Mouse (Mus musculus) kidney, adult 2 months (tissue): Measurements from ENCODE around the gene Pnpla8. TPM values are rescaled to one million over a fixed set of nuclear protein-coding genes. Genes with fewer than 3 reads are reported as not detected.

Experiments used
- DNase-seq: peaks from one replicate; pipeline ENCODE4 v3.0.0; 2021
- H3K27ac ChIP-seq: fragments of 200-500 bp; 2 replicates; pipeline ENCODE4 v1.5.1; 2012; ENCODE audit warnings: low read depth, low read length, control low read depth, inconsistent platforms; ENCODE audit not compliant: insufficient read depth
- H3K27me3 ChIP-seq: fragments of 200-500 bp; replicated peaks from 2 replicates; pipeline ENCODE4 v1.6.1; 2012; ENCODE audit warnings: mild to moderate bottlenecking, moderate library complexity, low read length, inconsistent platforms; ENCODE audit not compliant: control insufficient read depth, insufficient read depth
- H3K36me3 ChIP-seq: fragments of 200-500 bp; 2 replicates; pipeline ENCODE4 v1.6.1; 2012; ENCODE audit warnings: mild to moderate bottlenecking, moderate library complexity, low read length, inconsistent platforms; ENCODE audit not compliant: control insufficient read depth, insufficient read depth
- H3K4me1 ChIP-seq: fragments of 200-500 bp; 2 replicates; pipeline ENCODE4 v1.6.1; 2011; ENCODE audit warnings: low read length; ENCODE audit not compliant: control insufficient read depth, insufficient read depth
- H3K4me3 ChIP-seq: fragments of 200-500 bp; 2 replicates; pipeline ENCODE4 v1.5.1; 2011; ENCODE audit warnings: mild to moderate bottlenecking, low read depth, low read length, control low read depth; ENCODE audit not compliant: insufficient read depth
- CTCF ChIP-seq: fragments of 200-500 bp; conservative IDR thresholded peaks from 2 replicates; pipeline ENCODE4 v1.5.1; 2011; ENCODE audit warnings: low read depth, mild to moderate bottlenecking, control low read depth, low read length, moderate library complexity, mixed read lengths; ENCODE audit not compliant: insufficient read depth, insufficient read length
- POLR2A ChIP-seq: fragments of 200-500 bp; IDR thresholded peaks from one replicate; pipeline ENCODE4 v1.6.1; 2011; ENCODE audit warnings: low read depth, low read length, control low read depth
- WGBS: fragments of 180-500 bp; shearing (Covaris S2); methylation state at CpG from one replicate; pipeline ENCODE4 v1.1.7; 2018; 5-methylcytosine and 5-hydroxymethylcytosine counted together
- polyA plus RNA-seq: library from polyadenylated mRNA; depleted of rRNA; stranded (reverse); fragments of >200 nt; gene quantifications from 2 replicates; pipeline ENCODE4 v1.2.3, GENCODE M21; 2012

Pnpla8 gene
- polyA plus RNA-seq, 1 experiment = 29.3 TPM

DNA sequence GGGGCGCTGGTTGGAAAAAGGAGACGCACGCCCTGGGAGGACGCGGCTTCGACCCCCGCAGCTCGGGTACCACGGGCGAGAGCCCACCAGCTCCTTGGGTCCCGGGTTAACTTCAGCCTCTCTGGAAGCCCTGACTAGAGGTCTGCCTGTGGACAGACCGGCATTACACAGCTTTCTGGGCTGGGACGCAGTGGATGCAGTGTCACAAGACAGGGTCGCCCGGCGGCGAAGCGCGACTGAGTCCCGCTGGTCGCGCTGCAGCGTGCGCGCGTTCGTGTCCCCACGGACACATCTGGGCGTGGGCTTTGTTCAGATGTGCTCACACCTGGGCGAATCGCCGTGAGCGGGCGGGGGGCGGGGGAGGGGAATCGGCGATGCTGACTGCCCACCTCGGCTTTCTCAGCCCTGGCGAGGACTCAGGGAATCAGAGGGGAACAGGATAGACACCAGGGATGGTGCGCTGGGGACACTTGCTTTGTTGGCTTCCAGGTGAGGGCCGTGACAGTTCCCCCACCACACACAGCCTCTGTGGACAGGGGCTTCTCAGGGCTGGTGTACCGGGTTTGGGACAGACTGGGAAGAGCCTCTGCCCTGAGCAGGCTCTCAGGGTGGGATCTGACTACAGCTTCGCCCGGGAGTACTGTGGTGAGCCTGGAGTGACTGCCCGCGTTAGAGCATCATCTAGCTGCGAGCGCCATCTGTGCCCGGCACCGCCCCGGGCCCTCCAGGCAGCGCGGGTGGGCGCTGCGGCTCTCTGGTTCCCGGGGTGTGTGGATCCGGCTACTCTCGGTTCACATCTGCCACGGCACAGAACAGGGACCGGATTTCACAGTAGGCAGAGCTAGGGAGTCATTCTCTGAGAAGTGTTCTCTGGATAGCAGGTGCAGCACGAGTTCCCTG, 108.4 kb downstream of the Pnpla8 start:
- Histone ChIP-seq H3K27me3 (no peaks in the 10 kb centered on the region), H3K36me3 (no peaks in the 10 kb centered on the region), H3K4me1 (0 out of 2 replicates have a peak, but pooled peaks cover 4% of the 10 kb centered on the region), H3K4me3 (peak overlapping the region; percentile 89), H3K27ac (no peak overlapping the region)
- TF ChIP-seq POLR2A = no peak
- no peak for TF ChIP-seq CTCF
- DNase-seq = no peak
- WGBS = 1% methylated on average over 61 of the region's 61 CpGs

DNA sequence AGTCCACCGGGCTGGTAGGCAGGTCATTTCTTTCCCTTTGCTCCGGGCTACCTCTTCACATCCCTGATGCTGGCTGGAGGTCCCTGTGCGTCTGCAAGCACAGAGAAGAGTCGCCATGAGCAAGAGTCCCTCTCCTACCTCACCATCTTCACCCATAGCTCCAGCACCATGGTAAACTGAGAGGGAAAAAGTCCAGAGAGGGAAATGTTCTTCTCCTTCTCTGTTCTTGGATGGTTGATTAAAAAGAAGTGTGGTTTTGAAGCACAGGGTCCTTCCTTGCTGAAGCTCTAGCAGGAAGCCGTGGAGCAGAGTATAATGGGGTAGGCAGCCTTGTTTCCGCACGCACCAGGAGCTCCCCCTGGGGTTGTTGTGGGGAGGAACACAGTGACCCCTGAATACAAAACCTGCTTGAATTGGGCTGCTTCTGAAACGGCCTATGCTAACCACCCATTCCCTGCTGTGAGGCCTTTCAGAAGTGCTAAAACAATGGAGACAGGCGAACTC, 109.1 kb downstream of the Pnpla8 start:
- Histone ChIP-seq H3K4me1 (0 out of 2 replicates have a peak, but pooled peaks cover 4% of the 10 kb centered on the region), H3K36me3 (no peaks in the 10 kb centered on the region), H3K4me3 (peak overlapping the region; percentile 89; the same call in 1 of the 2 replicates), H3K27me3 (no peaks in the 10 kb centered on the region), H3K27ac (no peak overlapping the region)
- TF ChIP-seq POLR2A = no peak
- TF ChIP-seq CTCF = no peak
- DNase-seq = no peak
- 17% methylated on average over 9 of the region's 9 CpGs for whole genome bisulfite sequencing

DNA sequence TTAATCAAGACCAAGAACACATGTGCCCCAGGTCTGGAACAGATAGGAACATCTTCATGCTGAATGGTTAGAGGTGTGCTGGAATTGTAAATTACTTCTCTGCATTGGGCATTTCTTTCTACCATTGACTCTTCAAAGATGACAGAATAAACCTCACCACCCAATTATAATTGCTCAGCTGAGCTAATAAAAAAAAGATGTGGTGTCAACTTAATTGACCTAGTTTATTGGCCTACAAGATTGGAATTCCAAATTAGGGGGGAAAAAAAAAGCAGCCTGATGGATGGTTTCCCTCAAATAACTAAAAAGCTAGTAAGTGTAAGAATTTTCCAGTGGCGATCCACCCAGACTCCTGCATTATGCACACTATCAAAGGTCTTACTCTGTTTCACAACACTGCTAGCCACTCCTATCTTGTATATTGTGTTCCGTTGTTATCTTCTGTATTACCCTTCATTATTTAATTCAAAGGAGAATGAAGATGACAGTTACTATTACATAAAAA, 116.0 kb downstream of the Pnpla8 start:
- no peak overlapping the region for H3K27ac ChIP-seq
- H3K4me3 ChIP-seq = no peak overlapping the region
- H3K4me1 ChIP-seq = no peaks in the 10 kb centered on the region
- 91% methylated on average over 2 of the region's 2 CpGs for WGBS
- no peak for TF ChIP-seq POLR2A
- no peak for TF ChIP-seq CTCF
- no peaks in the 10 kb centered on the region for H3K27me3 ChIP-seq
- DNase-seq = no peak
- H3K36me3 ChIP-seq = no peaks in the 10 kb centered on the region

DNA sequence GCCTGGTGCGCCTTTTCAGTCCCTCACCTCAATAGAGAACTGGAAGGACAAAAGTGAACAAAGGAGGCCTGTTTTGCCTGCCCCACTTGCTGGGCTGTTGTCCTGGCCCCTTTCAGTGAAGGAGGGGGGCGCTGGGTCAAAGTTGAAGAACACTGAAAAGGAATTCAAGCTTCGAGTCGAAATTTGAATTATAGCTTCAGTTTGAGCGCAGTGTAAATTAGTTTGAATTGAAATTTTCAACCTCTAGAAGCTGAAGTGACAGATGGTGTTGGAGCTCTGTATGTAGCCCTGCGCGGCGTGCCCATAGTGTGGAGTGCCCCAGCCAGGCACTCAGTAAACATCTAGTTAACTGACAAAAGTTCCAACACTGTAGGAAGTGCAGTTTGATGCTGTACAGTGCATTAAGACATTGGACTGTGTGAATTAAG, 117.0 kb downstream of the Pnpla8 start:
- no peak for TF ChIP-seq CTCF
- no peak for TF ChIP-seq POLR2A
- 73% methylated on average over 8 of the region's 8 CpGs for WGBS

GRCm38 (mm10) chr12:44344075-44344474, 122.9 kb downstream of the Pnpla8 start:
- Histone ChIP-seq H3K36me3 (no peaks in the 10 kb centered on the region), H3K27ac (no peak overlapping the region), H3K4me1 (no peaks in the 10 kb centered on the region), H3K4me3 (no peak overlapping the region), H3K27me3 (no peaks in the 10 kb centered on the region)
- DNase-seq = no peak
- WGBS = 66% methylated on average over 6 of the region's 6 CpGs
- TF ChIP-seq CTCF (no peak), POLR2A (no peak)

More for the DNA sequence above, 117.0 kb downstream of the Pnpla8 start:
- no peak for DNase-seq
- Histone ChIP-seq H3K4me1 (no peaks in the 10 kb centered on the region), H3K4me3 (no peak overlapping the region), H3K27me3 (no peaks in the 10 kb centered on the region), H3K27ac (no peak overlapping the region), H3K36me3 (no peaks in the 10 kb centered on the region)

GRCm38 (mm10) chr12:44345251-44345650, 124.1 kb downstream of the Pnpla8 start:
- no peak overlapping the region for H3K4me3 ChIP-seq
- no peaks in the 10 kb centered on the region for H3K27me3 ChIP-seq
- no peaks in the 10 kb centered on the region for H3K36me3 ChIP-seq
- H3K4me1 ChIP-seq = no peaks in the 10 kb centered on the region
- H3K27ac ChIP-seq = no peak overlapping the region
- TF ChIP-seq CTCF (no peak), POLR2A (no peak)
- no peak for DNase-seq
- WGBS = 50% methylated on average over 5 of the region's 5 CpGs

- no peaks in the 10 kb centered on the region for H3K36me3 ChIP-seq
- WGBS = 58% methylated on average over 3 of the region's 3 CpGs
- H3K4me3 ChIP-seq = no peak overlapping the region
- TF ChIP-seq CTCF (no peak), POLR2A (no peak)
- no peaks in the 10 kb centered on the region for H3K27me3 ChIP-seq
- no peaks in the 10 kb centered on the region for H3K4me1 ChIP-seq
- DNase-seq = no peak
- H3K27ac ChIP-seq = no peak overlapping the region
These were observed 125.0 kb downstream of the Pnpla8 start for GRCm38 (mm10) chr12:44346143-44346542.
